Mouse (Mus musculus): ENCODE results near the gene Cntd1. TPM values are rescaled to one million over a fixed set of nuclear protein-coding genes. Genes with fewer than 3 reads are reported as not detected.

Cntd1 gene
- total and polyA plus RNA-seq, 2 experiments from 2014 or later = 0.25 TPM; not detected in 1

GRCm38 (mm10) chr11:101291231-101291630 is 12.4 kb downstream of the Cntd1 start:
- no peaks in the 10 kb centered on the region for H3K27me3 ChIP-seq (ENCODE audit: insufficient read depth, low read length)
- H3K4me1 ChIP-seq (ENCODE audit: insufficient read depth, low read length) = no peaks in the 10 kb centered on the region
- TF ChIP-seq CTCF (IDR thresholded peaks at IDR 0.05) = no peak
- H3K9ac ChIP-seq (replicated peaks; ENCODE audit: low read length, poor library complexity, severe bottlenecking) = no peak overlapping the region
- ATAC-seq (ENCODE audit: low FRiP score) (no peak), DNase-seq (ENCODE audit: low spot score) (no peak)
- no peak overlapping the region for H3K4me2 ChIP-seq (ENCODE audit: low read depth, low read length, poor library complexity, severe bottlenecking)
- 97% methylated on average over 8 of the region's 8 CpGs for WGBS
- no peaks in the 10 kb centered on the region for H3K9me3 ChIP-seq (ENCODE audit: low read length)
- no peak overlapping the region for H3K4me3 ChIP-seq (ENCODE audit: low read depth, low read length)
- no peak overlapping the region for H3K27ac ChIP-seq (ENCODE audit: low read depth, low read length)
- peaks cover 57% of the 10 kb centered on the region for H3K36me3 ChIP-seq (ENCODE audit: insufficient read depth, low read length)

- H3K4me3 ChIP-seq (ENCODE audit: low read depth, low read length) = no peak overlapping the region
- no peaks in the 10 kb centered on the region for H3K9me3 ChIP-seq (ENCODE audit: low read length)
- no peak overlapping the region for H3K27ac ChIP-seq (ENCODE audit: low read depth, low read length)
- H3K4me1 ChIP-seq (ENCODE audit: insufficient read depth, low read length) = no peaks in the 10 kb centered on the region
- TF ChIP-seq CTCF (IDR thresholded peaks at IDR 0.05) = no peak
- no peak overlapping the region for H3K4me2 ChIP-seq (ENCODE audit: low read depth, low read length, poor library complexity, severe bottlenecking)
- WGBS = 89% methylated on average over 8 of the region's 8 CpGs
- DNase-seq (ENCODE audit: low spot score) = no peak
- H3K9ac ChIP-seq (replicated peaks; ENCODE audit: low read length, poor library complexity, severe bottlenecking) = no peak overlapping the region
- H3K36me3 ChIP-seq (ENCODE audit: insufficient read depth, low read length) = peaks cover 51% of the 10 kb centered on the region
- H3K27me3 ChIP-seq (ENCODE audit: insufficient read depth, low read length) = no peaks in the 10 kb centered on the region
- no peak for ATAC-seq (ENCODE audit: low FRiP score)
Observed at GRCm38 (mm10) chr11:101295191-101295590, 16.4 kb downstream of the Cntd1 start.

GRCm38 (mm10) chr11:101300881-101301280 is 22.1 kb downstream of the Cntd1 start:
- peaks cover 6% of the 10 kb centered on the region; the same call in 1 of the 2 replicates for H3K4me1 ChIP-seq (ENCODE audit: insufficient read depth, low read length)
- no peak overlapping the region for H3K9ac ChIP-seq (replicated peaks; ENCODE audit: low read length, poor library complexity, severe bottlenecking)
- DNase-seq (ENCODE audit: low spot score) (no peak), ATAC-seq (ENCODE audit: low FRiP score) (no peak)
- H3K27ac ChIP-seq (ENCODE audit: low read depth, low read length) = no peak overlapping the region
- peaks cover 11% of the 10 kb centered on the region; the same call in 1 of the 2 replicates for H3K36me3 ChIP-seq (ENCODE audit: insufficient read depth, low read length)
- no peaks in the 10 kb centered on the region for H3K27me3 ChIP-seq (ENCODE audit: insufficient read depth, low read length)
- peak overlapping the region; percentile 86 for H3K4me3 ChIP-seq (ENCODE audit: low read depth, low read length)
- WGBS = 71% methylated on average over 7 of the region's 7 CpGs
- H3K4me2 ChIP-seq (ENCODE audit: low read depth, low read length, poor library complexity, severe bottlenecking) = peak overlapping the region; percentile 96
- peak; percentile 33 for TF ChIP-seq CTCF (IDR thresholded peaks at IDR 0.05)
- no peaks in the 10 kb centered on the region for H3K9me3 ChIP-seq (ENCODE audit: low read length)

GRCm38 (mm10) chr11:101301299-101302003 is 22.6 kb downstream of the Cntd1 start:
- Histone ChIP-seq H3K36me3 (ENCODE audit: insufficient read depth, low read length) (peaks cover 11% of the 10 kb centered on the region; the same call in 1 of the 2 replicates), H3K4me2 (ENCODE audit: low read depth, low read length, poor library complexity, severe bottlenecking) (peak overlapping the region; percentile 96), H3K27ac (ENCODE audit: low read depth, low read length) (peak overlapping the region; percentile 55), H3K9me3 (ENCODE audit: low read length) (no peaks in the 10 kb centered on the region), H3K27me3 (ENCODE audit: insufficient read depth, low read length) (no peaks in the 10 kb centered on the region), H3K9ac (replicated peaks; ENCODE audit: low read length, poor library complexity, severe bottlenecking) (peak overlapping the region; percentile 88), H3K4me1 (ENCODE audit: insufficient read depth, low read length) (peaks cover 6% of the 10 kb centered on the region; the same call in 1 of the 2 replicates), H3K4me3 (ENCODE audit: low read depth, low read length) (peak overlapping the region; percentile 86)
- TF ChIP-seq CTCF (IDR thresholded peaks at IDR 0.05) = no peak
- WGBS = 16% methylated on average over 26 of the region's 26 CpGs
- no peak for DNase-seq (ENCODE audit: low spot score)
- ATAC-seq (ENCODE audit: low FRiP score) = peak; percentile 34; the same call in 1 of the 2 replicates

GRCm38 (mm10) chr11:101302004-101302798 is 23.4 kb downstream of the Cntd1 start, which contains the start of gene Becn1:
Becn1 (minus strand) TSS chr11:101302286.
- peaks cover 6% of the 10 kb centered on the region; the same call in 1 of the 2 replicates for H3K4me1 ChIP-seq (ENCODE audit: insufficient read depth, low read length)
- peak within 1 kb of the TSS; percentile 88 for H3K9ac ChIP-seq (replicated peaks; ENCODE audit: low read length, poor library complexity, severe bottlenecking)
- ATAC-seq (ENCODE audit: low FRiP score) (peak; percentile 92), DNase-seq (ENCODE audit: low spot score) (peak; percentile 97)
- H3K27ac ChIP-seq (ENCODE audit: low read depth, low read length) = peak within 1 kb of the TSS; percentile 55
- 7% methylated on average over 39 of the region's 39 CpGs for WGBS
- peak; percentile 94 for TF ChIP-seq CTCF (IDR thresholded peaks at IDR 0.05)
- peaks cover 11% of the 10 kb centered on the region; the same call in 1 of the 2 replicates for H3K36me3 ChIP-seq (ENCODE audit: insufficient read depth, low read length)
- peak within 1 kb of the TSS; percentile 86 for H3K4me3 ChIP-seq (ENCODE audit: low read depth, low read length)
- H3K9me3 ChIP-seq (ENCODE audit: low read length) = no peaks in the 10 kb centered on the region
- H3K27me3 ChIP-seq (ENCODE audit: insufficient read depth, low read length) = no peaks in the 10 kb centered on the region
- peak within 1 kb of the TSS; percentile 96 for H3K4me2 ChIP-seq (ENCODE audit: low read depth, low read length, poor library complexity, severe bottlenecking)

Data from midbrain, postnatal 0 days (tissue).